ENCODE assay signal across 15 mouse cellular contexts in genomic region chr2:152050316-152050715, GRCm38 (mm10). TPM values are rescaled to one million over a fixed set of nuclear protein-coding genes. Genes with fewer than 3 reads are reported as not detected.
A peak's percentile ranks its signal among the peaks of the same experiment; 100 is the strongest.
DNase-seq lines count a peak whose midpoint lies in the region; ATAC-seq and TF ChIP-seq lines count a peak whose summit lies in the region.
"Had no signal": no experiment of that assay in that cellular context is flagged by ENCODE, and none has a peak within 500 bp of the region (broad histone marks: within the 10 kb centered on the region; RNA-seq: fewer than 3 reads in every experiment).

No protein-coding gene starts in this region.

- TF ChIP-seq CTCF in hindbrain, postnatal 0 days (IDR thresholded peaks at IDR 0.05; ENCODE audit: low read depth), result no peak

- peaks cover 63% of the 10 kb centered on the region for H3K4me1 ChIP-seq in forebrain, embryonic 12.5 days
- H3K4me1 ChIP-seq in hindbrain, postnatal 0 days (ENCODE audit: insufficient read depth, low read length), result peaks cover 28% of the 10 kb centered on the region
- H3K4me1 ChIP-seq in neural tube, embryonic 14.5 days (ENCODE audit: control insufficient read depth, insufficient read depth, low read length), result peaks cover 42% of the 10 kb centered on the region

- peak overlapping the region; percentile 49; the same call in 1 of the 2 replicates for H3K4me3 ChIP-seq in forebrain, embryonic 12.5 days (replicated peaks)
- no peak overlapping the region for H3K4me3 ChIP-seq in hindbrain, postnatal 0 days (ENCODE audit: low read length)
- H3K4me3 ChIP-seq in neural tube, embryonic 14.5 days (ENCODE audit: low read depth, low read length), result no peak overlapping the region
- H3K4me3 ChIP-seq: heart, embryonic 12.5 days; limb, embryonic 15.5 days had no signal

- H3K36me3 ChIP-seq in forebrain, embryonic 12.5 days (replicated peaks), result no peaks in the 10 kb centered on the region
- H3K36me3 ChIP-seq in hindbrain, postnatal 0 days (ENCODE audit: insufficient read depth, low read length), result no peaks in the 10 kb centered on the region
- no peaks in the 10 kb centered on the region for H3K36me3 ChIP-seq in neural tube, embryonic 14.5 days (ENCODE audit: control insufficient read depth, insufficient read depth, low read length)
- H3K36me3 ChIP-seq: heart, embryonic 12.5 days; limb, embryonic 15.5 days had no signal

- peak overlapping the region; percentile 90 for H3K4me2 ChIP-seq in forebrain, embryonic 12.5 days
- peak overlapping the region; percentile 23; the same call in 1 of the 2 replicates for H3K4me2 ChIP-seq in hindbrain, postnatal 0 days (ENCODE audit: low read depth, low read length)
- H3K4me2 ChIP-seq in neural tube, embryonic 14.5 days (ENCODE audit: low read depth, low read length), result peak overlapping the region; percentile 94
- H3K4me2 ChIP-seq: limb, embryonic 15.5 days had no signal

- WGBS in forebrain, embryonic 12.5 days, result 1% methylated on average over 7 of the region's 7 CpGs
- WGBS in hindbrain, postnatal 0 days, result 12% methylated on average over 7 of the region's 7 CpGs
- 4% methylated on average over 7 of the region's 7 CpGs for WGBS in neural tube, embryonic 14.5 days

- no peak for DNase-seq in frontal cortex, postnatal 36 days (ENCODE audit: low spot score in 2 of 2)
- peak; percentile 70 for DNase-seq in hindbrain, postnatal 0 days (ENCODE audit: low spot score)
- DNase-seq in gastrocnemius, postnatal 36 days, result no peak
- DNase-seq in kidney, adult 11 months, result no peak
- DNase-seq in kidney, postnatal 4 days, result no peak
- DNase-seq: cerebellum, postnatal 36 days; kidney, adult 2 months; lung, postnatal 10 days had no signal

- peak overlapping the region; percentile 91 for H3K27ac ChIP-seq in forebrain, embryonic 12.5 days
- H3K27ac ChIP-seq in hindbrain, postnatal 0 days, result peak overlapping the region; percentile 33
- peak overlapping the region; percentile 88 for H3K27ac ChIP-seq in neural tube, embryonic 14.5 days (ENCODE audit: low read depth, low read length)
- H3K27ac ChIP-seq: limb, embryonic 15.5 days had no signal

- no peaks in the 10 kb centered on the region for H3K9me3 ChIP-seq in forebrain, embryonic 12.5 days
- no peaks in the 10 kb centered on the region for H3K9me3 ChIP-seq in hindbrain, postnatal 0 days (ENCODE audit: low read length)
- H3K9me3 ChIP-seq in neural tube, embryonic 14.5 days (ENCODE audit: control insufficient read depth, low read length), result no peaks in the 10 kb centered on the region
- H3K9me3 ChIP-seq: heart, embryonic 12.5 days; limb, embryonic 15.5 days had no signal

- no peak overlapping the region for H3K9ac ChIP-seq in forebrain, embryonic 12.5 days
- H3K9ac ChIP-seq in hindbrain, postnatal 0 days (replicated peaks; ENCODE audit: low read length), result no peak overlapping the region
- peak overlapping the region; percentile 68; the same call in 1 of the 2 replicates for H3K9ac ChIP-seq in neural tube, embryonic 14.5 days (replicated peaks; ENCODE audit: low read depth, low read length)
- H3K9ac ChIP-seq: heart, embryonic 12.5 days; limb, embryonic 15.5 days had no signal

- ATAC-seq in frontal cortex, adult (ENCODE audit: low TSS enrichment), result peak; percentile 62; the same call in 1 of the 2 replicates
- peak; percentile 71 for ATAC-seq in forebrain, embryonic 12.5 days (ENCODE audit: low FRiP score)
- ATAC-seq in hindbrain, postnatal 0 days, result peak; percentile 54
- ATAC-seq in neural tube, embryonic 14.5 days (ENCODE audit: low read depth), result peak; percentile 45
- ATAC-seq: Patski had no signal

- intact Hi-C loops in gastrocnemius, postnatal 36 days (cut with DNase I), result no loop called here

- peaks cover 72% of the 10 kb centered on the region for H3K27me3 ChIP-seq in forebrain, embryonic 12.5 days
- no peaks in the 10 kb centered on the region for H3K27me3 ChIP-seq in hindbrain, postnatal 0 days (ENCODE audit: insufficient read depth, low read length)
- no peaks in the 10 kb centered on the region for H3K27me3 ChIP-seq in neural tube, embryonic 14.5 days (ENCODE audit: control insufficient read depth, insufficient read depth, low read length)

RNA-seq across cellular contexts. Expression of gene Scrt2, which starts 31.0 kb away (rescaled TPM):
- polyA plus RNA-seq in forebrain, embryonic 12.5 days (2016; fragmentation: Nextera tagmentation; extraction: Ambion mirVana), result 15.3 and 15.6 TPM in 2 replicates
- 13.3 and 18.4 TPM in 2 replicates for total RNA-seq in hindbrain, postnatal 0 days (2014; rRNA removed)
- 4.1 and 4.4 TPM in 2 replicates for polyA plus RNA-seq in hindbrain, postnatal 0 days (2015; fragmentation: Nextera tagmentation; extraction: Ambion mirVana)
- polyA plus RNA-seq in neural tube, embryonic 14.5 days (2014; fragmentation: Nextera tagmentation; extraction: Ambion mirVana), result 15.7 and 17.9 TPM in 2 replicates
- total RNA-seq in gastrocnemius, postnatal 36 days (2021), result not detected
- polyA plus RNA-seq: C2C12; kidney, adult 2 months; limb, embryonic 15.5 days; Patski had no signal

RNA-seq across cellular contexts. Expression of gene Slc52a3, which starts 54.0 kb away (rescaled TPM):
- polyA plus RNA-seq in forebrain, embryonic 12.5 days (2016; fragmentation: Nextera tagmentation; extraction: Ambion mirVana), result 0.54 and 0.78 TPM in 2 replicates
- 2.7 and 3.1 TPM in 2 replicates for total RNA-seq in hindbrain, postnatal 0 days (2014; rRNA removed)
- 2.6 and 2.7 TPM in 2 replicates for polyA plus RNA-seq in hindbrain, postnatal 0 days (2015; fragmentation: Nextera tagmentation; extraction: Ambion mirVana)
- polyA plus RNA-seq in neural tube, embryonic 14.5 days (2014; fragmentation: Nextera tagmentation; extraction: Ambion mirVana), result 0.60 and 1.2 TPM in 2 replicates
- total RNA-seq in gastrocnemius, postnatal 36 days (2021), result under 1 TPM; 0.36 to 0.91 TPM

RNA-seq across cellular contexts. Expression of gene Srxn1, which starts 55.0 kb away (rescaled TPM):
- 12.0 and 12.9 TPM in 2 replicates for polyA plus RNA-seq in forebrain, embryonic 12.5 days (2016; fragmentation: Nextera tagmentation; extraction: Ambion mirVana)
- total RNA-seq in hindbrain, postnatal 0 days (2014; rRNA removed), result 51.7 and 54.5 TPM in 2 replicates
- 26.4 and 26.8 TPM in 2 replicates for polyA plus RNA-seq in hindbrain, postnatal 0 days (2015; fragmentation: Nextera tagmentation; extraction: Ambion mirVana)
- 22.5 and 23.4 TPM in 2 replicates for polyA plus RNA-seq in neural tube, embryonic 14.5 days (2014; fragmentation: Nextera tagmentation; extraction: Ambion mirVana)
- 10 to 100 TPM; 21.3 to 21.5 TPM for total RNA-seq in gastrocnemius, postnatal 36 days (2021)

Comparison
In these comparisons a context has a peak if more than half of its experiments do, and no peak if none do; other contexts are left out.
1. H3K27ac ChIP-seq: peak in every context shown above with its lines; median percentile 91 in forebrain, embryonic 12.5 days; 88 in neural tube, embryonic 14.5 days; 33 in hindbrain, postnatal 0 days.
2. H3K4me2 ChIP-seq: peak in every context shown above with its lines; median percentile 94 in neural tube, embryonic 14.5 days; 90 in forebrain, embryonic 12.5 days; 23 in hindbrain, postnatal 0 days.